Comparison of ENCODE assay signal across 29 mouse cellular contexts in genomic region chr8:103400143-103400542, GRCm38 (mm10).
DNase-seq lines count a peak whose midpoint lies in the region; ATAC-seq lines count a peak whose summit lies in the region.
"Had no signal": no experiment of that assay in that cellular context is flagged by ENCODE, and none has a peak within 500 bp of the region (broad histone marks: within the 10 kb centered on the region; RNA-seq: fewer than 3 reads in every experiment).

No protein-coding gene starts in this region.

- peak; percentile 61 for DNase-seq in layer of hippocampus, adult 11-12 months (ENCODE audit: low spot score)
- no peak for DNase-seq in layer of hippocampus, postnatal 25 days (ENCODE audit: extremely low spot score in 1 of 2, low spot score in 1 of 2)
- DNase-seq in layer of hippocampus, adult 8-10 months (ENCODE audit: low spot score in 2 of 2): peak; percentile 59 to 74
- no peak for DNase-seq in lung, postnatal 4 days
- no peak for DNase-seq in ovary, postnatal 36 days (ENCODE audit: low spot score)
- DNase-seq: adrenal gland, adult 8-10 months; cerebellum, adult 18-20 months; cerebellum, postnatal 14 days; gastrocnemius, postnatal 14 days; heart, postnatal 36 days; kidney, adult 8-10 months; kidney, postnatal 10 days; liver, postnatal 0 days; lung, postnatal 36 days had no signal

- WGBS in forebrain, embryonic 16.5 days: 67% methylated on average over 1 of the region's 1 CpGs
- WGBS in forebrain, embryonic 15.5 days: 66% methylated on average over 1 of the region's 1 CpGs

- peaks cover 3% of the 10 kb centered on the region; the same call in 1 of the 2 replicates for H3K4me1 ChIP-seq in forebrain, embryonic 16.5 days (replicated peaks; ENCODE audit: control insufficient read depth, insufficient read depth, low read length)
- H3K4me1 ChIP-seq in forebrain, embryonic 15.5 days: peaks cover 7% of the 10 kb centered on the region; the same call in 1 of the 2 replicates
- H3K4me1 ChIP-seq: limb, embryonic 12.5 days; megakaryocyte, embryonic 14.5 days had no signal

- H3K9me3 ChIP-seq in forebrain, embryonic 16.5 days (ENCODE audit: control insufficient read depth, low read length): no peaks in the 10 kb centered on the region
- H3K9me3 ChIP-seq in forebrain, embryonic 15.5 days: no peaks in the 10 kb centered on the region
- H3K9me3 ChIP-seq: hindbrain, embryonic 13.5 days; limb, embryonic 12.5 days; midbrain, embryonic 12.5 days; neural tube, embryonic 12.5 days had no signal

- no peak overlapping the region for H3K27ac ChIP-seq in forebrain, embryonic 16.5 days (ENCODE audit: low read length)
- no peak overlapping the region for H3K27ac ChIP-seq in forebrain, embryonic 15.5 days (replicated peaks)
- H3K27ac ChIP-seq: hindbrain, embryonic 13.5 days; left cerebral cortex, adult 2 months; limb, embryonic 12.5 days; midbrain, embryonic 12.5 days; neural tube, embryonic 12.5 days had no signal

- no peaks in the 10 kb centered on the region for H3K36me3 ChIP-seq in forebrain, embryonic 16.5 days (ENCODE audit: control insufficient read depth, insufficient read depth)
- no peaks in the 10 kb centered on the region for H3K36me3 ChIP-seq in forebrain, embryonic 15.5 days
- H3K36me3 ChIP-seq: hindbrain, embryonic 13.5 days; limb, embryonic 12.5 days; midbrain, embryonic 12.5 days; neural tube, embryonic 12.5 days had no signal

- H3K27me3 ChIP-seq in forebrain, embryonic 16.5 days (replicated peaks; ENCODE audit: control insufficient read depth, insufficient read depth, low read length): no peaks in the 10 kb centered on the region
- no peaks in the 10 kb centered on the region for H3K27me3 ChIP-seq in forebrain, embryonic 15.5 days
- H3K27me3 ChIP-seq: CH12.LX; hindbrain, embryonic 13.5 days; limb, embryonic 12.5 days; megakaryocyte, embryonic 14.5 days; neural tube, embryonic 12.5 days had no signal

- no peak overlapping the region for H3K9ac ChIP-seq in forebrain, embryonic 16.5 days (replicated peaks; ENCODE audit: low read depth, low read length)
- H3K9ac ChIP-seq in forebrain, embryonic 15.5 days (replicated peaks): no peak overlapping the region
- H3K9ac ChIP-seq: hindbrain, embryonic 13.5 days; limb, embryonic 12.5 days; liver, postnatal 0 days; midbrain, embryonic 12.5 days; neural tube, embryonic 12.5 days had no signal

- H3K4me2 ChIP-seq in forebrain, embryonic 16.5 days (ENCODE audit: low read length): no peak overlapping the region
- H3K4me2 ChIP-seq in forebrain, embryonic 15.5 days (replicated peaks): no peak overlapping the region
- H3K4me2 ChIP-seq: heart, embryonic 11.5 days; hindbrain, embryonic 13.5 days; limb, embryonic 12.5 days; liver, embryonic 11.5 days; midbrain, embryonic 12.5 days; neural tube, embryonic 12.5 days had no signal

- H3K4me3 ChIP-seq in forebrain, embryonic 16.5 days (replicated peaks; ENCODE audit: low read length): no peak overlapping the region
- no peak overlapping the region for H3K4me3 ChIP-seq in forebrain, embryonic 15.5 days
- H3K4me3 ChIP-seq: erythroblast, embryonic 14.5 days; hindbrain, embryonic 13.5 days; left cerebral cortex, adult 2 months; limb, embryonic 12.5 days; megakaryocyte, embryonic 14.5 days; midbrain, embryonic 12.5 days; myocyte; neural tube, embryonic 12.5 days had no signal

- ATAC-seq in forebrain, embryonic 16.5 days: peak; percentile 52; the same call in 1 of the 2 replicates
- ATAC-seq in forebrain, embryonic 15.5 days (replicated peaks): no peak
- ATAC-seq: activated CD4-positive, CD25-positive, alpha-beta regulatory T cell, adult 4 months; intestine, embryonic 16.5 days; liver, postnatal 0 days had no signal

Comparison
In these comparisons a context has a peak if more than half of its experiments do, and no peak if none do; other contexts are left out.
1. DNase-seq: peak in layer of hippocampus, adult 11-12 months (single experiment) and layer of hippocampus, adult 8-10 months (2 of 2); none in layer of hippocampus, postnatal 25 days (0 of 2), lung, postnatal 4 days (0 of 2) and ovary, postnatal 36 days (single experiment).